Mouse (Mus musculus) liver, embryonic 11.5 days (tissue): ENCODE results near the gene Rnf24. TPM values are rescaled to one million over a fixed set of nuclear protein-coding genes. Genes with fewer than 3 reads are reported as not detected.
A peak's percentile ranks its signal among the peaks of the same experiment; 100 is the strongest.

Source experiments
- ATAC-seq: fragments of 200-750 bp; cut with Nextera tagmentation; replicated peaks from 2 replicates; pipeline ENCODE4 v1.8.0; 2017; ENCODE audit warnings: moderate number of reproducible peaks, mild to moderate bottlenecking, moderate TSS enrichment, moderate library complexity; ENCODE audit not compliant: low FRiP score
- DNase-seq: peaks from one replicate; pipeline ENCODE4 v3.0.0-alpha.2; 2017; ENCODE audit warnings: low spot score
- H3K27ac ChIP-seq: fragments of 300-500 bp; sonication (generic); 2 replicates; pipeline ENCODE4 v1.5.1; 2014; ENCODE audit warnings: mild to moderate bottlenecking, low read depth, low read length, control low read depth
- H3K27me3 ChIP-seq: fragments of 300-500 bp; sonication (generic); replicated peaks from 2 replicates; pipeline ENCODE4 v1.6.1; 2014; ENCODE audit warnings: low read length, mixed read lengths; ENCODE audit not compliant: control insufficient read depth, insufficient read depth
- H3K36me3 ChIP-seq: fragments of 300-500 bp; sonication (generic); 2 replicates; pipeline ENCODE4 v1.6.1; 2014; ENCODE audit warnings: mild to moderate bottlenecking, low read length, moderate library complexity, mixed read lengths; ENCODE audit not compliant: control insufficient read depth, insufficient read depth
- H3K4me1 ChIP-seq: fragments of 300-500 bp; sonication (generic); replicated peaks from 2 replicates; pipeline ENCODE4 v1.6.1; 2014; ENCODE audit warnings: low read length, mixed read lengths; ENCODE audit not compliant: control insufficient read depth, insufficient read depth
- H3K4me2 ChIP-seq: fragments of 300-500 bp; sonication (generic); 2 replicates; pipeline ENCODE4 v1.6.1; 2014; ENCODE audit warnings: mild to moderate bottlenecking, control low read depth, moderate library complexity
- H3K4me3 ChIP-seq: fragments of 300-500 bp; sonication (generic); 2 replicates; pipeline ENCODE4 v1.5.1; 2014; ENCODE audit warnings: low read depth, low read length, control low read depth
- H3K9ac ChIP-seq: fragments of 300-500 bp; sonication (generic); 2 replicates; pipeline ENCODE4 v1.6.1; 2014; ENCODE audit warnings: low read depth, low read length, control low read depth
- H3K9me3 ChIP-seq: fragments of 300-500 bp; sonication (generic); 2 replicates; pipeline ENCODE4 v1.6.1; 2016; ENCODE audit warnings: low read length, inconsistent platforms, mixed read lengths; ENCODE audit not compliant: control insufficient read depth
- WGBS: fragments of 180-500 bp; shearing (Covaris S2); extraction: QIAGEN DNeasy Blood & Tissue Kit; methylation state at CpG from one replicate; pipeline ENCODE4 v1.1.7; 2014; 5-methylcytosine and 5-hydroxymethylcytosine counted together
- polyA plus RNA-seq: library from polyadenylated mRNA; unstranded; fragments of >200 nt; fragmentation: Nextera tagmentation; extraction: Ambion mirVana; gene quantifications from 2 replicates; pipeline ENCODE4 v1.2.1, GENCODE M21; 2014

Gene Rnf24
- polyA plus RNA-seq = 1.2 and 1.7 TPM in 2 replicates

GRCm38 (mm10) chr2:131352747-131353563 is at the start of gene Rnf24:
TSS of gene Rnf24 (minus strand) at chr2:131352892.
- Histone ChIP-seq H3K27ac (peak within 1 kb of the TSS; percentile 47), H3K4me3 (peak within 1 kb of the TSS; percentile 83), H3K4me1 (peaks cover 9% of the 10 kb centered on the region), H3K27me3 (peaks cover 4% of the 10 kb centered on the region; the same call in 1 of the 2 replicates), H3K9me3 (no peaks in the 10 kb centered on the region), H3K36me3 (no peaks in the 10 kb centered on the region), H3K9ac (peak within 1 kb of the TSS; percentile 76), H3K4me2 (peak within 1 kb of the TSS; percentile 100)
- WGBS = under 1% methylated on average over 54 of the region's 54 CpGs
- ATAC-seq (peak; percentile 97), DNase-seq (peak; percentile 99)

GRCm38 (mm10) chr2:131401794-131402495 is 49.3 kb upstream of the Rnf24 start:
- Histone ChIP-seq H3K4me1 (no peaks in the 10 kb centered on the region; the same call in 1 of the 2 replicates), H3K36me3 (no peaks in the 10 kb centered on the region), H3K4me3 (no peak overlapping the region), H3K4me2 (no peak overlapping the region), H3K27ac (no peak overlapping the region), H3K27me3 (no peaks in the 10 kb centered on the region), H3K9me3 (no peaks in the 10 kb centered on the region), H3K9ac (no peak overlapping the region)
- ATAC-seq (no peak), DNase-seq (no peak)
- 45% methylated on average over 8 of the region's 8 CpGs for WGBS

GRCm38 (mm10) chr2:131400846-131401245 is 48.2 kb upstream of the Rnf24 start:
- Histone ChIP-seq H3K9me3 (no peaks in the 10 kb centered on the region), H3K4me2 (no peak overlapping the region), H3K27me3 (no peaks in the 10 kb centered on the region), H3K4me1 (no peaks in the 10 kb centered on the region; the same call in 1 of the 2 replicates), H3K9ac (no peak overlapping the region), H3K27ac (no peak overlapping the region), H3K36me3 (no peaks in the 10 kb centered on the region), H3K4me3 (no peak overlapping the region)
- no peak for ATAC-seq
- 76% methylated on average over 2 of the region's 2 CpGs for WGBS
- no peak for DNase-seq

- ATAC-seq = no peak
- H3K4me1 ChIP-seq = no peaks in the 10 kb centered on the region; the same call in 1 of the 2 replicates
- no peaks in the 10 kb centered on the region for H3K36me3 ChIP-seq
- H3K9ac ChIP-seq = no peak overlapping the region
- H3K27me3 ChIP-seq = no peaks in the 10 kb centered on the region
- no peaks in the 10 kb centered on the region for H3K9me3 ChIP-seq
- H3K4me2 ChIP-seq = no peak overlapping the region
- no peak overlapping the region for H3K27ac ChIP-seq
- WGBS = 67% methylated on average over 5 of the region's 5 CpGs
- H3K4me3 ChIP-seq = no peak overlapping the region
- DNase-seq = no peak
Measured at GRCm38 (mm10) chr2:131397323-131397848, 44.7 kb upstream of the Rnf24 start.

- ATAC-seq (no peak), DNase-seq (no peak)
- Histone ChIP-seq H3K27ac (no peak overlapping the region), H3K9ac (no peak overlapping the region), H3K27me3 (no peaks in the 10 kb centered on the region), H3K4me1 (no peaks in the 10 kb centered on the region), H3K36me3 (no peaks in the 10 kb centered on the region), H3K9me3 (no peaks in the 10 kb centered on the region), H3K4me3 (no peak overlapping the region), H3K4me2 (no peak overlapping the region)
- 77% methylated on average over 10 of the region's 10 CpGs for WGBS
Measured at GRCm38 (mm10) chr2:131386350-131386962, 33.8 kb upstream of the Rnf24 start.

- H3K4me2 ChIP-seq = no peak overlapping the region
- H3K4me1 ChIP-seq = no peaks in the 10 kb centered on the region
- no peak overlapping the region for H3K27ac ChIP-seq
- DNase-seq (no peak), ATAC-seq (no peak)
- 79% methylated on average over 4 of the region's 4 CpGs for WGBS
- H3K4me3 ChIP-seq = no peak overlapping the region
- H3K9me3 ChIP-seq = no peaks in the 10 kb centered on the region
- no peak overlapping the region for H3K9ac ChIP-seq
- H3K27me3 ChIP-seq = no peaks in the 10 kb centered on the region
- no peaks in the 10 kb centered on the region for H3K36me3 ChIP-seq
Measured at GRCm38 (mm10) chr2:131385176-131385575, 32.5 kb upstream of the Rnf24 start.

- H3K27ac ChIP-seq = no peak overlapping the region
- 72% methylated on average over 3 of the region's 3 CpGs for WGBS
- no peaks in the 10 kb centered on the region for H3K4me1 ChIP-seq
Measured at GRCm38 (mm10) chr2:131379541-131379940, 26.8 kb upstream of the Rnf24 start.

GRCm38 (mm10) chr2:131378872-131379271 is 26.2 kb upstream of the Rnf24 start:
- no peaks in the 10 kb centered on the region for H3K36me3 ChIP-seq
- H3K9ac ChIP-seq = no peak overlapping the region
- H3K4me1 ChIP-seq = no peaks in the 10 kb centered on the region
- ATAC-seq (no peak), DNase-seq (no peak)
- H3K27me3 ChIP-seq = no peaks in the 10 kb centered on the region
- no peak overlapping the region for H3K4me2 ChIP-seq
- no peak overlapping the region for H3K4me3 ChIP-seq
- 84% methylated on average over 5 of the region's 5 CpGs for WGBS
- no peak overlapping the region for H3K27ac ChIP-seq
- no peaks in the 10 kb centered on the region for H3K9me3 ChIP-seq

More at GRCm38 (mm10) chr2:131379541-131379940, 26.8 kb upstream of the Rnf24 start:
- H3K36me3 ChIP-seq = no peaks in the 10 kb centered on the region
- no peaks in the 10 kb centered on the region for H3K27me3 ChIP-seq
- no peak for DNase-seq
- ATAC-seq = no peak
- H3K4me3 ChIP-seq = no peak overlapping the region
- no peak overlapping the region for H3K4me2 ChIP-seq
- H3K9ac ChIP-seq = no peak overlapping the region
- H3K9me3 ChIP-seq = no peaks in the 10 kb centered on the region
